Mouse (Mus musculus) erythroblast, embryonic 14.5 days (primary cell): Measurements from ENCODE around the gene Ola1.
A peak's percentile ranks its signal among the peaks of the same experiment; 100 is the strongest.

Experiments
- GATA1 ChIP-seq: IDR thresholded peaks from 2 replicates; pipeline ENCODE4 v1.6.1; 2012; ENCODE audit warnings: low read length, inconsistent platforms, mixed read lengths
- TAL1 ChIP-seq: IDR thresholded peaks from 3 replicates; pipeline ENCODE4 v1.6.1; 2012; ENCODE audit warnings: low read length, inconsistent platforms, mixed read lengths

- peak; percentile 98 for TF ChIP-seq TAL1
- peak; percentile 95 for TF ChIP-seq GATA1
Observed at GRCm38 (mm10) chr2:73093032-73093431, 125.7 kb downstream of the Ola1 start.
